Mouse (Mus musculus) kidney, postnatal 25 days (tissue): Measurements from ENCODE around the gene Zc3hc1.
"Not testable (repeated sequence)": the region's sequence is repeated elsewhere in the genome, so short reads cannot be mapped to it uniquely, and the experiment has no call there.

Source experiments
- DNase-seq, 2 experiments: peaks; one replicate each; pipeline ENCODE4 v3.0.0; 2021; ENCODE audit warnings: mixed read lengths in 2 of 2

Zc3hc1 gene

DNA sequence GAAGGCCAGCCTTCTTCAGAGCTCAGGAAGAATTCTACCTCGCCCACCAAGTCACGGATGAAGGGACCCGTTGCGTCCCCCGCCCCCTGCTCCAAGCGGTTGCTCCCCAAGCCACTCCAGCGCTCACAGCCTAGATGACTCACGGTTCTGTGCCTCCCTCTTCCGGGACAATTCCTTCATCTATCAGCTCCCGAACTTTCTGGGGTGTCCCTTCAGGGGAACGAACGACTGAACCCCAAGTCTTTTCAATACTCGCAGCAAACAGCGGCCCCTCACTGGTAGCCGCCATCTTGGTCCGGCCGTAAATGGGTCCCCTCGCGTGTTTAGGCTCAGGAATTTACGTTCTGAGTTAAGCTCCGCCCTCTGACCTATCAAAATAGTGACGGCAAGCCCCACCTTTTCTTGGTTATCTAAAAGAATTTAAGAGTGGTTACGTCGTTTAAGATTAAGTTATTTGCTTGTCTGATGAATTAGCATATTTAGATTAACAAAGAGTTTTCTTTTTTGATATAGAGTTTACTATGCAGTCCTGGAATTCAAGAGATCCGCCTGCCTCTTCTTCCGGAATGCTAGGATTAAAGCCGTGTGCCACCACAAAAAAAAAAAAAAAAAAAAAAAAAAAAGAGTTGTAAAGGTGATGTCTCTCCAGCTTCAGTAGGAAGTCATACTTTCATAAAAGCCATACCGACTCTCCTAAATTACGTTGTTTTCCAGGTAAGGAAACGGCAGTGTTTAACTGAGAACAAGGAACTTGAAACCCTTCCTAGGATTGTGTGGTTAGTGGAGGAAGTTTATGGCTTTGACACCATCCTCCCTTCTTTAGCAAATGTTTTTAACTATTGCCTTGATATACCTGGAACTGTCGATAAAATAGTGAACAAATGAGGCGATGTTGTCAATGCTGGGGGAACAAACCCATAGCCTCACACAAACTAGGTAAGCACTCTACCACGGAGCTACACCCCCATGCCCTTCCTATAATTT, at the start of gene Zc3hc1:
Gene Zc3hc1 (minus strand): TSS at position 315 of the 984 bp plus-strand sequence.
- peak; percentile 85 to 87 for DNase-seq

DNA sequence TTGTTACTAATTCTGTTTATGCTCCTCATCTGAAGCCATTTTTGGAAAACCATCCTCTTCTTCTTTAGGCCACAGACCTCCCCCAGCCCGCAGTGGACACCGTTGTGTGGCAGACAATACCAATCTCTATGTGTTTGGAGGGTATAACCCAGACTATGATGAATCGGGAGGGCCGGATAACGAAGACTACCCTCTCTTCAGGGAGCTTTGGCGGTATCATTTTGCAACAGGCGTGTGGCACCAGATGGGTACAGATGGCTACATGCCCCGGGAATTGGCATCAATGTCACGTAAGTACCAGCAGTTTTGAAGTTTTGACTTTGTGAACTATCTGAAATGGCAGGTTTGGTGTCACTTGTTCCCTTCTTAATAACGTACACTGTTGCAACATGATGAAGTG, 48.7 kb upstream of the Zc3hc1 start:
- DNase-seq = no peak

DNA sequence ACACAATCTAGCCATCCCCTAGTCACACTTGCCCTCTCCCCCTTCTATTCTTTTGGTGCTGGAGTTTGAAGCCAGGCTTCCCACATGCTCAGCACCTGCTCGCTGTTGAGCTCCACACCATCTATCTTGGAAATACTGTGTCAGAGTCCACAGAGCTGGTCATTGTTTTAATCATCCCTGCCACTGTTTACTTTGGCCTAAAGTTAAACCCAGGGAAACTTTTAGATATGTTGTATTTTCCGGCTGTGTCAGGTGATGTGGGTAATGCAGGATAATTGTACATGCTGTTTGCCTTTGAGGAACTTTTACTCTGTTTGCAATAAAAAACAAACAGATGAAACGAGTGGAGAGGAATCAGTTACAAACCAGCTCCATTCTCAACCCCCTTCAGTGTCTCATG, 46.2 kb upstream of the Zc3hc1 start:
- DNase-seq = no peak

DNA sequence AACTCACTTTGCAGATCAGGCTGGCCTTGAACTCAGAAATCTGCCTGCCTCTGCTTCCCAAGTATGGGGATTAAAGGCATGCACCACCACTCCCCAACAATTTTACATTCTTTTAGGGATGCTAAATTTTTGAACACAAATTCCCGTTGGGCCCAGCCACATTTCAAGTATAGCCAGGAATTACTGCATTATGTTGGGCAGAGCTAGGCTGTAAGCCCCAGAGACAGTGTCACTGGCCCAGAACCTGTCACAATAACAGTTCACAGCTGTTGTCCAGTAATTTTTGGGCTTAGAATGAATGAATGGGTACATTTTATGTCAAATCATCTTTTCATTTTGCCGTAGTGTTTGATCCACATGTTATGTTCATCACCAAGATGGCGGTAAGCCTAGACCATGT, 45.6 kb upstream of the Zc3hc1 start:
- DNase-seq = no peak

DNA sequence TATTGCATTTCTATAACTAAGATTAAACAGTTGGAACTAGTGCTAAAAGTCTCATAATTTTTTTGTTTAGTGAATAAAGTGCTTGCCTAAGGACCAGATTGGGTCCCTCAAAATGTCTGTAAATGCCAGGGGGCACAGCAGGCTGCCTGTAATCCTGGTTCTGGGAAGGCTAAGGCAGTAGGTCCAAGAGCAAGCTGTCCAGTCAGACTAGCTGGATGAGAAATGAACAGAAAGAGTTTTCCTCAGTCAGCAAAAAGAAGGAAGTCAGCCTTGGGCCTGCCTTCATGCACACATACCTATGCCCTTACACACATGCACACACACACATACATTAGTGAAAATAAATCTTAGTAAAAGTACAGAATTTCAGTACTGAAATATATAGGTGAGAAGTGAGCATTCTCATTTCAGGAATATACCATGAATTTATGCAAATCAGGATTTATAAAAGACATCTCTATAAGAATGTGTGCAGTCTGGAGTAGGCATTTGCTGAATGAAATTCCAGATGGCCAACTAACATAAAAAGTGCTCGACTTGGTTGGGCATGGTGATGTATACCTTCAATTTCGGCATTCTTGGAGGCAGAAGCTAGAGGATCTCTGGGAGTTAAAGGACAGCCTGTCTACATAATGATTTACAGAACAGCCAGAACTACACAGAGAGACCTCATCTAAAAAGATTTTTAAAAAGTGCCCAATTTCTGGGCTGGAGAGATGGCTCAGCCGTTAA, 41.8 kb upstream of the Zc3hc1 start:
- no peak for DNase-seq

DNA sequence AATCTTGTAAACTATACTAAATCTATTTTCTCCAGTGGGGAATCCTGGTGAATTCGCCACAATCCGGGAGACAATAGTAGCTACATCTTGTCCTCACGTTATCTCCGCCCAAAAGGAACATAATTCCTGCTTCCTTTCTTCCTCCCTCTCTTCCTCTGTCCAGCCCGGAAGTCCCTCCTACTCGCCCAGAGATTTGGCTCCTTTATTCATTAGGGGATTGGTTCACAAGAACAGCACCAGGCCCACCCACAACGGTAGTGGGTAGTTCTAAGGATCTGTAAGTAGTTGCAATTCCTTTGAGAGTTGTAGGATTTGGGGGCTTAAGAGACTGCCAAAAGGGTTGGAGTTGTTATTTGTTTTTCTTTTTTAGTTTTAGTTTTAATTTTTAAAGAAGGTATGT, 26.0 kb upstream of the Zc3hc1 start:
- DNase-seq = no peak

DNA sequence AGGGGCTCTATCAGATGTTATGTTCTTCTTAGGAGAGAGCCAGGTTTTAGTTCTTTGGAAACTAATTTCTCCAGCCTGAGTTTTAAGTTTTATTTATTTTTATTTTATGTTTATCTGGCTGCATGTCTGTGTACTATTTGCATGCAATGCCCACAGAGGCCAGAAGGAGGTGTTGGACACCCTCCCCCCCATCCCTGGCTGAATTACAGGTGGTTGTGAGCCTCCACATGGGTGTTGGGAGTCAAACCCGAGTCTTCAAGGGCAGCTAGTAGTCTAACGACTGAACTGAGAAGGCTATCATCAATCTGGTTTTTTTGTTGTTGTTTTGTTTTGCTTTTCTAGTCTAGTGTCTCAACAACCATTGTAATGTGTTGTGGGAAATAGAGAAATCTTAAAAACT, 25.3 kb upstream of the Zc3hc1 start:
- DNase-seq = no peak

DNA sequence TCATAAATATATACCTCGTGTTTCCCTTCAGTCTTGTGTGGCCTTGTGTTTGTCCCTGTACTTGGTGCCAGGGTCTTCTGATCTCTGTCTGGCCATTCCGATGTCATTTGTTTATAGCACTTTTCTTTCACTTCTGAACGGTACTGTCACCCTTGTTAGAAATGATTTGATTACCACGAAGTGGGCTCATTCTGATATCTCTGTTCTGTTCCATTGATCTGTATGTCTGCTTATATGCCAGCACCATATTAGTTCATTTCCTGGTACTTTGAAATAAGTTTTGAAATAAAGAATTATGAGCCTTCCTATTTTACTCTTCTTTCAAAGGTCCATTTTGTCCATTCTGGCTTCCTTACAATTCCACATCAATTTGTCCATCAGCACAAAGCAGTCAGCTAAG, 20.5 kb upstream of the Zc3hc1 start:
- no peak for DNase-seq

DNA sequence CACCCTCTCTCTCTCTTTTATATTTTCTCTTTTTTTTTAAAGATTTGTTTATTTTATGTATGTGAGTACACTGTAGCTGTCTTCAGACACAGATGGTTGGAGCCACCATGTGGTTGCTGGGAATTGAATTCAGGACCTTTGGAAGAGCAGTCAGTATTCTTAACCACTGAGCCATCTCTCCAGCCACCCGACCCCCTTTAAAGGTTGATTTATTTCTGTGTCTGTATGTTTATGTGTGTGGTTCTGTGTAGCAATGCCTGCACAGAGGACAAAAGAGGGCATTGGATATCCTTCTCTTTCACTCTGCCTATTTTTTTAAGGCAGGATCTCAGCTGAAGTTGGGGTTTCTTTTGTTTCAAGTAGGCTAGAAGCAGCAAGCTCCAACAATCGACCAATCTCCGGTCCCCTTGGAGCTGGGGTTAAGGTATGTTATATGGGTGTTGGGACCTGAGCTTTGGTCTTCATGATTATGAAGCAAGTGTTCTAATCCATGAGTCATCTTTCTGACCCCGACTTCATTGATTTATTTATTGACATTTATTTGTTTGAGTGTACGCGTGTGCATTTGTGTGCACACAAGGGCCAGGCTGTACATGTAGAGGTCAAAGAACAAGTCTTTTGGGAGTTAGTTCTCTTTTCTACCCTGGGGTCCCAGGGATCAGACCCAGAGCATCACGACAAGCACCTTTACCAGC, 18.7 kb upstream of the Zc3hc1 start:
- DNase-seq = no peak

DNA sequence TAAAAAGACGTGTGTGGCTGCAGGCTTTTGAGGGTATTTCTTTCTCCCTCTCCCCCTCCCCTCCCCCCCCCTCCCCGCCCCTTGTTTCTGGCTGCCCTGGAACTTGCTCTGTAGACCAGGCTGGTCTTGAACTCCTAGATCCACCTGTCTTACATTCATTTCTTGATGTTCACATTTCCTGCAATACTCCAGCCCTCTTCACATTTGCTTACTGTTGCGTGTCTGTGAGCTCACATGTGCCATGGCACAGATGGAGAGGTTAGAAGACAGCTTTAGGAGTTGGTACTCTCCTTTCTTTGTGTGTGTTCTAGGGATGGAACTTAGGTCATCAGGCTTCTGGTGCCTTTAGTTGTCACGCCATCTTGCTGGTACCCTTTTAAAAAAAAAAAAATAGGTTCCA, 17.4 kb upstream of the Zc3hc1 start:
- DNase-seq = no peak

DNA sequence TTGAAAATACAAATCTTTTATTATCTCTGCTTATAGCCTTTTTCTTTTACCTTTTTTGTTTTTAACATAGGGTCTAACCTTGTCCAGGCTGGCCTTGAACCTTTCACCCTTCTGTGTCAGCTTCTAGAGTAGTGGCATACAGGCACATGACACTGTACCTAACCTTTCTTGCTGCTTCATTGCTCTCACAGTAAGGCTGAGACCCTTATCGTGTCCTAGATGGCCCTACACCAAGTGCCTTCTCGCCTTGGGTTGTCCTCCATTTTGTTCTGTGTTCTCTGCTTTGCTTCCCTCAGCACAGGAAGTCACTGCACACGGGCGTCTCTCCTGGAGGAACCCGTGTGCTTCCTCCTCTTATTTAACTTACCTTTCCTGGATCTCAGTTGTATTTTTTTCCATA, 13.8 kb upstream of the Zc3hc1 start:
- DNase-seq = no peak

DNA sequence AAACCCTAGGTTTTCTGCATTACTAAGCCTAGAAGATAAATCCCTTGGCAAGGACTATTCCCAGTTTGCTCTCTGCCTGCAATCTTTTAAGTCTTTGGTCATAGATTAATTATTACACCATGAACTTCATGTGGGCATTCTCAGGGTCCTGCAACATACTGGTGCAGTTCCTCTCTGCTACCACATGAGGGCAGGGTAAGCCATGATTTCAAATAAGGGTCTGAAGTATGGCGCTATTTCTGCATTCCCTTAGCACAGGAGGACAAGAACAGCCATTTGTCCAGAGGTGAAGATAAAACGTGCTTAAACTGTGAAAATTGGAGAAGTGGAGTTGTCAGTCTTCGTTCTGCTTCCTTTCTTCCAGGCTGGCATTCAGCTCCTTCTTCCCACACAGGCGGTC, 12.6 kb upstream of the Zc3hc1 start:
- DNase-seq = peak; percentile 68 to 79

DNA sequence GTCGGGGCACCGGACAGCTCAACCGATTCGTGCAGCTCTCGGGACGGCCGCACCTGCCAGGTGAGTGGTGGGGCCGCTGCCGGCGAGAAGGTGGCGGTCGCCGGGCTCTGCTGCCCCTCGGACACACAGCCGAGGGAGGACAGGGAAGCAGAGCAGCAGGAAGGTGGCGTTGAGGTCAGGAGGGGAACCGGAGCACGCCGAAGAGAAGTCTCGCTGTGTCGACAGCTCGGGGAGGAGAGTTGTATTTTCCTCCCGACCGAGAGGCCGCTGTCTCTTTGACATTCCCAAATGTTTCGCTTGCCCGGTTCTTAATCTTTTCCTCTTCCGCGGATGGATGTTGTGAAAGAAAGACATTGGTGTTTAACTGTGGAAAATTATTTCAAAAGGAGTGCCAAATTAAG, 11.3 kb upstream of the Zc3hc1 start:
- peak in 1 of 2 experiments; percentile 37 for DNase-seq

DNA sequence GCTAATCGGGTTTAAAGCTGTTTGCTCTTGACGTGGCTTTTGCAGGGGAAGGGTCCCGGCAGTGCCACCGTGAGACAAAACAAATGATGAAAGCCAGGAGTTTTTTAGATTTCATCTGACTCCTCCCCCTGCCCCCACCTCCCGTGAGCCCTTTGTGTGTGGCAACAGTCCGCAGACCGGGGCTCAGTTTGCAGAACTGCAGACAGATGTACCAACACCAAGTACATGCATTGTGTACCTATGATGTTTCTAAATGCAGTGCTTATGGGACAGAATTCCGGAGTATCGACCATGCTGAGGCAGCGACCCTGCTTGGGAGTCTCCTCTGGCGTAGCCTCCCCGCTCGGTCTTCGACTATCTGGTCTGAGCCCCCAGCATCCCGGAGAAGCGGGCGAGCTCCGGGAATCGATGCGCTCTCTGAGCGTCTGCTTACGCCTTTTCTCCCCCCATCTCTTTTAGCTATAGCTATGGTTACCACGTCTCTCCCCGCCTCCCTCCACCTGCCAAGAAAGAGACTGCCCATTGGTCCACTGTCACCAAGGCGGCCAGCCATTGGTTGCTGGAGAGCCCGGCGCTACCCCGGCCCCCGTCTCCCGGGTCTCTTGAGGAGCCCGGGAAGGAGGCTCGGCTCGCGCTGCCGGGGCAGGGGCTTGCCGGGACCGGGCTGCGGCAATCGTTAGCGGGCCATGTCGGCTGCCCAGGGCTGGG, 10.6 kb upstream of the Zc3hc1 start, which contains the start of gene Klhdc10:
Gene Klhdc10 (plus strand): TSS at position 561 of the 708 bp plus-strand sequence.
- DNase-seq = peak; percentile 99 to 100

DNA sequence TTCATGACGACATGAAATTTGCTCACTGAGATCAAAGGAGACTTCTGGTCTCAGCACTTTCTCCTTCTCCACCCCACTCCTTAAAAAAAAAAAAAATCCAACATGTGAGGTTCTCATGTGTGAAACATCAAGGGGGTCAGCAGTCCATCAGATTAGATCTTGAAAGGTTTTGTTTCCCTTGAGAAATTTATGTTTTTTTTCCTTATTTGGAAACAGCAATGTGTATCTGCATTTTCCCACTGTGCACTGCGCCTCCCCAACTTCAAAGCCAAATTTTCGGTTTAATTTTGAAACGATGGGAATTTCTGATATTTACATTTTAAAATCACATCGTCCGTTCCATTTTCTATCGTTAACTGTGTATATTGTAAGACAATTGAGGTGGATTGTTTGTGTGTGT, 9.9 kb upstream of the Zc3hc1 start:
- DNase-seq = no peak

DNA sequence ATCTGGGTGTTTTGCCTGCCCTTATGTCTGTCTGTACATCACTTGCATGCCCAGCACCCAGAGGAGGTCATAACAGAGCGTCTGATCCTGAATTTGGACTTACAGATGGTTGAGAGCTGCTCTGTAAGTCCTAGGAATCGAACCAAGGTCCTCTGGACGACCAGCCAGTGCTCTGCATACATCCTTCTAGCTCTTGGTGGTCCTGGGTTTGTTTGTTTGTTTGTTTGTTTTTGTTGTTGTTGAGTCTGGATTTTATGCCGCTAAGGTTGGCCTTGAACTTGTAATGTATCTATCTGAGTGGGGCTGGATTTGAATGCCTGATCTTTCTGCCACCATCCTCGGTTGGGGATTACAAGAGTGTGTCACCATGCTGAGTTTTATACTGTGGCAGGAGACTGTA, 9.3 kb upstream of the Zc3hc1 start:
- DNase-seq = no peak

DNA sequence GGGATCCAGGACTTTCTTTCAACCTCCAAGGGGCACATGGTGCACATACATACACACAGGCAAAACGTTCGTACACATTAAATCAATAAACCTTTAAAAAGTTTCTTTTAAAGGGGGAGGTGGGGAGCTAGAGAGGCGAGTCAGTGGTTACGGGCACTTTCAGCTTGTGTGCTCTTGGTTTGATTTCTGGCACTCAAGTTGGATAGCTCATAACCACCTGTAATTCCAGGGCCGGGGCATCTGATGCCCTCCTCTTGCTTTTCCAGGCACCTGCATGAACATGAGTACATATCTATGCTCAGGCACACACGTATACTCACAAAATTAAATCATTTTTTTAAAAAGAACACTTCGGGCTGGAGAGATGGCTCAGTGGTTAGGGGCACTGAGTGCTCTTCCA, 1.2 kb upstream of the Zc3hc1 start:
- no peak for DNase-seq

DNA sequence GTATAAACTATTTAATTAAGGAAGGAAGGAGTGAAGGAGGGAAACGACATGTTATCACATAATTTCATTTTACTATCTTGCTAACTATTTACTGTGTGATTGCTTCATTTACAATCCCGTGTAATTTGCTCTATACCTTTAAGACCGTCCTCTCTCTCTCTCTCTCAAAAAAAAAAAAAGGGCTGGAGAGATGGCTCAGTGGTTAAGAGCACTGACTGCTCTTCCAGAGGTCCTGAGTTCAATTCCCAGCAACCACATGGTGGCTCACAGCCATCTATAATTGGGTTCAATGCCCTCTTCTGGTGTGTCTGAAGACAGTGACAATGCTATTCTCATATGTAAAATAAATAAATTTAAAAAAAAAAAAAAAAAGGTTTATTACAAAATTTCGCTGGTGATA, 557 bp downstream of the Zc3hc1 start:
- not testable (repeated sequence) for DNase-seq

DNA sequence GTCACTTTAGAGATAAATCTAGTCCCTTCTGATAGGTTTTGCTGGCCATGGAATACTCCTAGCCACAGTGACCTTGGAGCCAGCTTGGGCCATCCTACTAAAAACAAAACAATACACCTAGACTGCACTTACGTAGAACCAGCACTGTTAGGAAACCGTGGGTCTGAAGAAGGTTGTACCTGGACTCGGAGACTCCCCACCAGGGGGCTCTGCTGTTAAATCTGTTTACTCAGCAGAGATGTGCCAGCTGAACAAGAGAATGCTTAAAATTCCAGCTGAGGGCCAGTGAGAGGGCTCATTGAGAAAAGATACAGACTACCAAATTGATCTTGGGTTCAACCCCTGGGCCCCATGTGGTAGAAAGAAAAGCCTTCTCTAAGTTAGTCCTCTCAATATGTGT, 9.7 kb downstream of the Zc3hc1 start:
- peak in 1 of 2 experiments; percentile 22 for DNase-seq

DNA sequence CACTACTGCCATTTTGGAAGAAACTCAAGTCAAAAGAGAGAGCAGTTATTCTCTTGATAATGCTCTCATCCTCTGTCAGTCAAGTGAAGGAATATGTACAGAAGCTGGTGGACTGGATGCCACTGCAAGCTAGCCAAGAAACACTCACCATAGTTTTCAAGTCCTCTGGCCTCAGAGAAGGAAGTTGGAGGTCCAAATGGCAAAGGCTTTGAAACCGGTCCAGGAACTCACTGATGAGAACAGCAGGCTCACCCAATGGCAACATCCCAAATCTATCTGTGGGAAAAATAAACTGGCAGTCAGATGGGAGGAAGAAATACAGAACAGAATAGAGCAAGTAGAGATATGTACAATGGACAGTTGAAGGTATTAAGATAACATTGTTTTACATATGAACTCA, 15.0 kb downstream of the Zc3hc1 start:
- DNase-seq = peak; percentile 67 to 69

DNA sequence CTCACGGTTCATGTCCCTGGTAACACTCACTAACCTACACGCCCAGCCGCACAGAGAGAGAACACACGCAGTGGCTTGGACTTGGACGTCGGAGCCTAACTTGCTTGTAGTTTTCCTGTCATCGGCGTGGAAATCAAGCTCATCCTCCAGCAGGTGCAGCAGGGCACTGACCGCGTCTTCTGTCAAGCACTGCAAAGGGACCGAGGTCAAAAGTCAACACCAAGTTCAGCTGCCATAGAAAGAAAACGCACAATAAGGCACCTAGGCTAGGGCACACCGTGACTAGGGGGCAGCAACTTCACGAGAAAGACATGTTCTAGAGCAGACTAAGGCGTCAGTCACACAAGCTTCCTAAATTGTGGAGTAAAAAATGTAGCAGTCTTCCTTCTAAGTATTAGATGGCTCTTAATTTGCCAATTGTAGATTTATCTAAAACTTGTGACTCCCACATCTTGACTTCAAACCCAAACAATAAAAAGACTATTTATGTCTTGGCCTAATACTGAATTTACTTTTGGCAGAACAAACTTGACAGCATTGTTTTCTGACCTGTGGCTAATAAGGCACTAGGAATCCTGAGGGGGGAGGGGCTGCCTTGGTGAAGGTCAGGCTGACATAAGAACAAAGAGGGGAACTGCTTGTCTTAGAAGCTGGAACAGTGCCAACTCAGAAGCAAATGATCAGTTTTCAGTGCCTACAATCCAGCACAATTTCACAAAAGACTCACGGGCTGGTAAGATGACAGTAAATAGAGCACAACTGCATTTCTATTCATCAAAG, 15.9 kb downstream of the Zc3hc1 start:
- DNase-seq = peak; percentile 88 to 90
